Mouse (Mus musculus) heart, postnatal 0 days (tissue): Measurements from ENCODE around the gene Sh3yl1. TPM values are rescaled to one million over a fixed set of nuclear protein-coding genes. Genes with fewer than 3 reads are reported as not detected.

Experiments used
- ATAC-seq: fragments of 200-750 bp; cut with Nextera tagmentation; 2 replicates; pipeline ENCODE4 v1.8.0; 2017; ENCODE audit warnings: low read depth, moderate number of reproducible peaks, moderate library complexity; ENCODE audit not compliant: insufficient read depth
- DNase-seq: peaks from one replicate; pipeline ENCODE4 v3.0.0-alpha.2; 2016; ENCODE audit warnings: low spot score
- H3K27ac ChIP-seq: fragments of 300-500 bp; sonication (generic); 2 replicates; pipeline ENCODE4 v1.5.1; 2014; ENCODE audit warnings: low read depth, mild to moderate bottlenecking
- H3K27me3 ChIP-seq: fragments of 300-500 bp; sonication (generic); 2 replicates; pipeline ENCODE4 v1.6.1; 2014; ENCODE audit warnings: low read length, mixed read lengths; ENCODE audit not compliant: control insufficient read depth, insufficient read depth
- H3K36me3 ChIP-seq: fragments of 300-500 bp; sonication (generic); replicated peaks from 2 replicates; pipeline ENCODE4 v1.6.1; 2014; ENCODE audit warnings: low read length, mixed read lengths; ENCODE audit not compliant: control insufficient read depth, insufficient read depth
- H3K4me1 ChIP-seq: fragments of 300-500 bp; sonication (generic); 2 replicates; pipeline ENCODE4 v1.6.1; 2014; ENCODE audit warnings: antibody characterized with exemption; ENCODE audit not compliant: control insufficient read depth, insufficient read depth
- H3K4me2 ChIP-seq: fragments of 300-500 bp; sonication (generic); 2 replicates; pipeline ENCODE4 v1.6.1; 2014; ENCODE audit warnings: low read depth, mild to moderate bottlenecking, low read length, moderate library complexity
- H3K4me3 ChIP-seq: fragments of 300-500 bp; sonication (generic); 2 replicates; pipeline ENCODE4 v1.5.1; 2014; ENCODE audit warnings: low read depth, low read length
- H3K9ac ChIP-seq: fragments of 300-500 bp; sonication (generic); replicated peaks from 2 replicates; pipeline ENCODE4 v1.6.1; 2014; ENCODE audit warnings: low read depth, low read length, mixed read lengths
- H3K9me3 ChIP-seq: fragments of 300-500 bp; sonication (generic); replicated peaks from 2 replicates; pipeline ENCODE4 v1.6.1; 2016; ENCODE audit warnings: low read length; ENCODE audit not compliant: control insufficient read depth
- CTCF ChIP-seq: IDR thresholded peaks from 2 replicates; pipeline ENCODE4 v1.5.1; 2016; ENCODE audit warnings: antibody characterized with exemption, control low read depth, low read depth
- EP300 ChIP-seq: IDR thresholded peaks from 2 replicates; pipeline ENCODE4 v1.6.1; 2016; ENCODE audit warnings: antibody characterized with exemption, low read depth
- WGBS: fragments of 180-500 bp; shearing (Covaris S2); extraction: QIAGEN DNeasy Blood & Tissue Kit; methylation state at CpG from one replicate; pipeline ENCODE4 v1.1.7; 2014; 5-methylcytosine and 5-hydroxymethylcytosine counted together
- polyA plus RNA-seq: library from polyadenylated mRNA; unstranded; fragments of >200 nt; fragmentation: Nextera tagmentation; extraction: Ambion mirVana; gene quantifications from 2 replicates; pipeline ENCODE4 v1.2.1, GENCODE M21; 2015
- total RNA-seq: library from RNA; depleted of rRNA; stranded (reverse); fragments of >200 nt; gene quantifications from 2 replicates; pipeline ENCODE4 v1.2.3, GENCODE M21; 2014; ENCODE audit warnings: low replicate concordance; rRNA removed

Gene Sh3yl1
- total and polyA plus RNA-seq, 2 experiments from 2014 or later = 3.9 TPM; not detected in 1

GRCm38 (mm10) chr12:30944197-30944596, 32.7 kb downstream of the Sh3yl1 start:
- Histone ChIP-seq H3K4me3 (no peak overlapping the region), H3K27ac (no peak overlapping the region), H3K27me3 (no peaks in the 10 kb centered on the region), H3K4me2 (no peak overlapping the region), H3K9ac (no peak overlapping the region), H3K4me1 (no peaks in the 10 kb centered on the region), H3K36me3 (no peaks in the 10 kb centered on the region), H3K9me3 (no peaks in the 10 kb centered on the region)
- no peak for TF ChIP-seq EP300
- TF ChIP-seq CTCF = no peak
- ATAC-seq (no peak), DNase-seq (no peak)
- 76% methylated on average over 3 of the region's 3 CpGs for WGBS

DNA sequence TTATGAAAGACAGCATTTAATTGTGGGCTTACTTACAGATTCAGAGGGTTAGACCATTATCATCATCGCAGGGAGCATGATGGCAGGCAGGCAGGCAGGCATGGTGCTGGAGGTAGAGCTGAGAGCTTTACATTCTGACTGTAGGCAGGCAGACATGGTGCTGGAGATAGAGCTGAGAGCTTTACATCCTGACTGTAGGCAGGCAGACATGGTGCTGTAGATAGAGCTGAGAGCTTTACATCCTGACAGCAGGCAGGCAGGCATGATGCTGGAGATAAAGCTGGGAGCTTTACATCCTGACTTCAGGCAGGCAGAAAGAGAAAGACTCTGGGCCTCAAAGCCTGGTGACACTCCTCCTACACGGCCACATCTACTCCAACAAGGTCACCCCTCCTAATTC, 59.2 kb downstream of the Sh3yl1 start:
- H3K27me3 ChIP-seq = no peaks in the 10 kb centered on the region
- DNase-seq (no peak), ATAC-seq (no peak)
- no peaks in the 10 kb centered on the region for H3K36me3 ChIP-seq
- no peak overlapping the region for H3K9ac ChIP-seq
- no peak overlapping the region for H3K27ac ChIP-seq
- no peaks in the 10 kb centered on the region for H3K9me3 ChIP-seq
- 52% methylated on average over 2 of the region's 2 CpGs for WGBS
- TF ChIP-seq EP300 (no peak), CTCF (no peak)
- H3K4me1 ChIP-seq = no peaks in the 10 kb centered on the region
- H3K4me2 ChIP-seq = no peak overlapping the region
- H3K4me3 ChIP-seq = no peak overlapping the region

DNA sequence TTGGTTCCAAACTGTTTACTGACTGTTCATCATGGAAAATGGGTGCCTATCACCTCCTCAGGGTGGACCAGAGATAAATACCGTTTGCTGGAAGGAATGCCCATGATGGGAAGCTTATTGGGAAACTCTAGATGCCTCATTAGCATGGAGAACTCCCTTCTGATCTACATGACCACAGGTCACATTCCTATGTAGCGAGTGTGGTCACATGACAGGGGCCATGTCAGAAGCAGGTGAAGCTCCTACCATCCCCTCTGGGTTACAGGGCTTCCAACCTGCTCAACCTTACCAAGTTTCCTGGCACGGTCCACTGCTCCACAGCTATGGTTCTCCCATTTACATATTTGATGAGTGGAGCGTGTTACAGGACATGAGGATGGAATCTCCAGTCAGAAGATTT, 92.3 kb downstream of the Sh3yl1 start:
- TF ChIP-seq CTCF (no peak), EP300 (no peak)
- 68% methylated on average over 4 of the region's 4 CpGs for WGBS
- Histone ChIP-seq H3K27ac (no peak overlapping the region), H3K4me1 (no peaks in the 10 kb centered on the region), H3K9me3 (no peaks in the 10 kb centered on the region), H3K27me3 (no peaks in the 10 kb centered on the region), H3K9ac (no peak overlapping the region), H3K4me2 (no peak overlapping the region), H3K36me3 (no peaks in the 10 kb centered on the region), H3K4me3 (no peak overlapping the region)
- ATAC-seq (no peak), DNase-seq (no peak)

DNA sequence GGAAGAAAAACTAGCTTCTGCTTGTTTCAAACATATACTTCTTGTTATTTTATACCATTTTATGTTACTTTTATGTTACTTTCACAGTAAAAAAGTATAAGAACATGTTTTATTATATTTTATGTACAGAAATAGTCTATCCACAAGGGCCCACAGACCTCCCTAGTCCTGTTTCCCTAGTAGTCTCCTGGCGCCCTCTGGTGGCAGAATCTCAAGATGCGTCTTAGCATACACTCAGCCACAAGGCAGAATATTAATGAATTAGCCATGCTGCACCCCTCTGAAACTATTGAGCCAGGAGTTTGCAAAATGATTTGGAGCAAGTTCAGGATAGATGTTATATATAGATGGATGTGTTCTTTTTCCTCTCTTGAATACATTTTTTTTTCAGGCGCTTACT, 93.5 kb downstream of the Sh3yl1 start:
- H3K27ac ChIP-seq = no peak overlapping the region
- no peaks in the 10 kb centered on the region for H3K4me1 ChIP-seq
- no peak overlapping the region for H3K4me3 ChIP-seq
- H3K4me2 ChIP-seq = no peak overlapping the region
- 20% methylated on average over 3 of the region's 3 CpGs for WGBS
- no peaks in the 10 kb centered on the region for H3K9me3 ChIP-seq
- peak; percentile 60 for DNase-seq
- H3K27me3 ChIP-seq = no peaks in the 10 kb centered on the region
- no peaks in the 10 kb centered on the region for H3K36me3 ChIP-seq
- ATAC-seq = no peak; the same call in 1 of the 2 replicates
- no peak overlapping the region for H3K9ac ChIP-seq
- TF ChIP-seq CTCF (peak; percentile 89), EP300 (no peak)

GRCm38 (mm10) chr12:31008171-31008570, 96.7 kb downstream of the Sh3yl1 start:
- WGBS = 19% methylated on average over 6 of the region's 6 CpGs
- H3K4me3 ChIP-seq = no peak overlapping the region
- ATAC-seq (no peak), DNase-seq (no peak)
- no peak overlapping the region for H3K27ac ChIP-seq
- no peaks in the 10 kb centered on the region for H3K4me1 ChIP-seq
- H3K36me3 ChIP-seq = no peaks in the 10 kb centered on the region
- H3K9me3 ChIP-seq = no peaks in the 10 kb centered on the region
- H3K9ac ChIP-seq = no peak overlapping the region
- no peaks in the 10 kb centered on the region for H3K27me3 ChIP-seq
- H3K4me2 ChIP-seq = no peak overlapping the region
- TF ChIP-seq CTCF (peak; percentile 69), EP300 (no peak)

Other genes starting within 250 kb of the Sh3yl1 start
- not detected in 2 replicates for gene Alkal2, start 27.3 kb upstream of the Sh3yl1 start, total RNA-seq
- gene Alkal2, start 27.3 kb upstream of the Sh3yl1 start, polyA plus RNA-seq = 0.16 TPM in 1 of 2 replicates, not detected in the other
- gene Acp1, start 79 bp upstream of the Sh3yl1 start, total RNA-seq = 24.8 and 25.5 TPM in 2 replicates
- 95.4 and 101 TPM in 2 replicates for gene Acp1, start 79 bp upstream of the Sh3yl1 start, polyA plus RNA-seq
- 0.27 and 0.84 TPM in 2 replicates for gene Fam110c, start 162.2 kb downstream of the Sh3yl1 start, total RNA-seq
- gene Fam110c, start 162.2 kb downstream of the Sh3yl1 start, polyA plus RNA-seq = 0.57 and 1.6 TPM in 2 replicates